Mouse (Mus musculus) lung, embryonic 16.5 days (tissue): ENCODE measurements around the gene Bcl2l15. TPM values are rescaled to one million over a fixed set of nuclear protein-coding genes. Genes with fewer than 3 reads are reported as not detected.
"Not testable (repeated sequence)": the region's sequence is repeated elsewhere in the genome, so short reads cannot be mapped to it uniquely, and the experiment has no call there.

Source experiments
- ATAC-seq: fragments of 200-750 bp; cut with Nextera tagmentation; 2 replicates; pipeline ENCODE4 v1.8.0; 2017; ENCODE audit warnings: low read depth, mild to moderate bottlenecking, moderate library complexity
- H3K27ac ChIP-seq: fragments of 300-500 bp; sonication (generic); 2 replicates; pipeline ENCODE4 v1.5.1; 2014; ENCODE audit warnings: mild to moderate bottlenecking, control low read depth, low read length
- H3K27me3 ChIP-seq: fragments of 300-500 bp; sonication (generic); 2 replicates; pipeline ENCODE4 v1.6.1; 2014; ENCODE audit warnings: low read depth, low read length, mixed read lengths; ENCODE audit not compliant: control insufficient read depth, insufficient read depth
- H3K36me3 ChIP-seq: fragments of 300-500 bp; sonication (generic); 2 replicates; pipeline ENCODE4 v1.6.1; 2014; ENCODE audit warnings: low read length; ENCODE audit not compliant: control insufficient read depth, insufficient read depth
- H3K4me1 ChIP-seq: fragments of 300-500 bp; sonication (generic); replicated peaks from 2 replicates; pipeline ENCODE4 v1.6.1; 2014; ENCODE audit warnings: low read length, mixed read lengths; ENCODE audit not compliant: control insufficient read depth, insufficient read depth
- H3K4me2 ChIP-seq: fragments of 300-500 bp; sonication (generic); 2 replicates; pipeline ENCODE4 v1.6.1; 2014; ENCODE audit warnings: low read depth, low read length, control low read depth
- H3K4me3 ChIP-seq: fragments of 300-500 bp; sonication (generic); 2 replicates; pipeline ENCODE4 v1.5.1; 2014; ENCODE audit warnings: mild to moderate bottlenecking, low read length, control low read depth
- H3K9ac ChIP-seq: fragments of 300-500 bp; sonication (generic); 2 replicates; pipeline ENCODE4 v1.6.1; 2014; ENCODE audit warnings: low read length, control low read depth
- H3K9me3 ChIP-seq: fragments of 300-500 bp; sonication (generic); 2 replicates; pipeline ENCODE4 v1.6.1; 2016; ENCODE audit warnings: low read length; ENCODE audit not compliant: control insufficient read depth
- WGBS: fragments of 180-500 bp; shearing (Covaris S2); extraction: QIAGEN DNeasy Blood & Tissue Kit; methylation state at CpG from one replicate; pipeline ENCODE4 v1.1.7; 2014; 5-methylcytosine and 5-hydroxymethylcytosine counted together
- polyA plus RNA-seq: library from polyadenylated mRNA; unstranded; fragments of >200 nt; fragmentation: Nextera tagmentation; extraction: Ambion mirVana; gene quantifications from 2 replicates; pipeline ENCODE4 v1.2.1, GENCODE M21; 2015

Gene Bcl2l15
- polyA plus RNA-seq, 1 experiment from 2014 or later, result not detected

DNA sequence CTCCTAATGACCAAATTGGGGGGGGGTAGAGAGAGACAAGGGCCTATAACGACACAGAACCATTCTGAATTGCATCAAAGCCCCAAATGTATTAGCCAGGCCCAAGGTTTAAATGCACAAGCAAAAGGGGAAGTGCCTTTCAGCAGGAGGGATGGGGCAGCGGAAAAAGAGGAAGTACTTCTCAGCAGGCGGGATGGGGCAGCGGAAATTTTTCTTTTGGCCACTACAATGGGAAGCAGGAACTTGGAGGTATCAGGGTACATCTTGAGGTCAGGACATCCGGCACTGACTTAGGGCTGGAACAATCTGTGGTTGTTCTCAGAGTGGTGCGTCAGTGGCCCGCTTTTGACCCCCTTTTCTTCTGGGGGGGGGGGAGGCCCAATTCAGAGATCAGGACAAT, 8.5 kb downstream of the Bcl2l15 start:
- not testable (repeated sequence) for H3K4me3 ChIP-seq, ATAC-seq, H3K4me2 ChIP-seq, H3K9me3 ChIP-seq, H3K36me3 ChIP-seq, H3K9ac ChIP-seq, H3K27ac ChIP-seq, H3K27me3 ChIP-seq, H3K4me1 ChIP-seq
- WGBS, result 93% methylated on average over 7 of the region's 7 CpGs

DNA sequence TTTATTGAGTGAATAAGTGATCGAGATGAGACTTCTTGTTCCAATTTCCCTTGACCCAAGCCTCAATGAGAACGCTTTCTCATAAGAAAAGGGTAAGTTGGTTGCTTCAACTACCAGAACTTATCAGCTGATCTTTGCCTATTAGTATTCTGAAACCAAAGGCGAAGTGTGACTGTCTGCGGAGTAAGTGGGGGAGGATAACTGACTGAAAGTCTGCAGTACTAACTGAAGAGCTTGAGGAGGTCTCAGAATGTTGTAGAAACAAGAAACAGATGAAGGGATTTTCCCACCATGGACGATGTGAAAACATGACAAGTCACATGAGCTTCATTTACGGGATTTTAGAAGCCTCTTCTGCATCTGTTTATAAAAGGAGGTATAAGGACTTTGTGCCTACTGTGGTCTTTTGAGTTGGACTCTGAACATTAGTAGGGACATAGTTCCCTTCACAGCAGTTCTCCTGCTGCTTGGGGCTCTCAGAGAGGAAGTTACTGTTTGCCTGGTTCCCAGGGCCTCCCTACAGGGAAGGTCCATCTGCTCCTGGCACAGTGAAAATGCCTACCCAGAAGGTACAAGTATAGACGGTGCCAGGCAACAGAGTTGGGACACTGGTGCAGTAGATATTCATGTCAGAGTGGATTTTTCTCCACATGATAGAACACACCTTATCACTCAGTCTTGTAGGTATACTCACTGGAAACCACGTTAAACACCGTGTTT, 18.4 kb downstream of the Bcl2l15 start:
- Histone ChIP-seq H3K27ac (no peak overlapping the region), H3K4me2 (no peak overlapping the region), H3K9me3 (no peaks in the 10 kb centered on the region), H3K27me3 (no peaks in the 10 kb centered on the region), H3K4me3 (no peak overlapping the region), H3K4me1 (no peaks in the 10 kb centered on the region), H3K36me3 (no peaks in the 10 kb centered on the region), H3K9ac (no peak overlapping the region)
- WGBS, result 65% methylated on average over 9 of the region's 9 CpGs
- ATAC-seq, result no peak

- Histone ChIP-seq H3K27ac (no peak overlapping the region), H3K36me3 (no peaks in the 10 kb centered on the region), H3K4me2 (no peak overlapping the region), H3K27me3 (no peaks in the 10 kb centered on the region), H3K9me3 (no peaks in the 10 kb centered on the region), H3K4me1 (no peaks in the 10 kb centered on the region), H3K4me3 (no peak overlapping the region), H3K9ac (no peak overlapping the region)
- ATAC-seq, result no peak
- 82% methylated on average over 6 of the region's 6 CpGs for WGBS
Measured at GRCm38 (mm10) chr3:103851481-103851880, 19.1 kb downstream of the Bcl2l15 start.

GRCm38 (mm10) chr3:103851882-103852281, 19.5 kb downstream of the Bcl2l15 start:
- Histone ChIP-seq H3K27ac (no peak overlapping the region), H3K9me3 (no peaks in the 10 kb centered on the region), H3K9ac (no peak overlapping the region), H3K27me3 (no peaks in the 10 kb centered on the region), H3K4me3 (no peak overlapping the region), H3K4me1 (no peaks in the 10 kb centered on the region), H3K4me2 (no peak overlapping the region), H3K36me3 (no peaks in the 10 kb centered on the region)
- 76% methylated on average over 8 of the region's 8 CpGs for WGBS
- ATAC-seq, result no peak

GRCm38 (mm10) chr3:103852565-103853299, 20.3 kb downstream of the Bcl2l15 start:
- no peaks in the 10 kb centered on the region for H3K9me3 ChIP-seq
- WGBS, result 60% methylated on average over 3 of the region's 3 CpGs
- ATAC-seq, result no peak
- H3K27ac ChIP-seq, result no peak overlapping the region
- no peak overlapping the region for H3K4me3 ChIP-seq
- no peak overlapping the region for H3K9ac ChIP-seq
- H3K36me3 ChIP-seq, result no peaks in the 10 kb centered on the region
- no peaks in the 10 kb centered on the region for H3K27me3 ChIP-seq
- H3K4me1 ChIP-seq, result no peaks in the 10 kb centered on the region
- H3K4me2 ChIP-seq, result no peak overlapping the region

- Histone ChIP-seq H3K9me3 (no peaks in the 10 kb centered on the region), H3K27ac (no peak overlapping the region), H3K4me3 (no peak overlapping the region), H3K36me3 (no peaks in the 10 kb centered on the region), H3K4me1 (no peaks in the 10 kb centered on the region), H3K9ac (no peak overlapping the region), H3K27me3 (no peaks in the 10 kb centered on the region), H3K4me2 (no peak overlapping the region)
- 55% methylated on average over 8 of the region's 8 CpGs for WGBS
- no peak for ATAC-seq
Measured at GRCm38 (mm10) chr3:103853804-103854203, 21.4 kb downstream of the Bcl2l15 start.

GRCm38 (mm10) chr3:103857036-103857805, 24.8 kb downstream of the Bcl2l15 start:
- H3K36me3 ChIP-seq, result no peaks in the 10 kb centered on the region
- ATAC-seq, result no peak
- 80% methylated on average over 7 of the region's 7 CpGs for WGBS
- H3K27ac ChIP-seq, result no peak overlapping the region
- H3K9ac ChIP-seq, result no peak overlapping the region
- H3K4me2 ChIP-seq, result no peak overlapping the region
- no peak overlapping the region for H3K4me3 ChIP-seq
- H3K9me3 ChIP-seq, result no peaks in the 10 kb centered on the region
- no peaks in the 10 kb centered on the region for H3K27me3 ChIP-seq
- 0 out of 2 replicates have a peak, but pooled peaks cover 5% of the 10 kb centered on the region for H3K4me1 ChIP-seq

- Histone ChIP-seq H3K9me3 (no peaks in the 10 kb centered on the region), H3K36me3 (no peaks in the 10 kb centered on the region), H3K4me1 (0 out of 2 replicates have a peak, but pooled peaks cover 5% of the 10 kb centered on the region), H3K27ac (no peak overlapping the region), H3K9ac (no peak overlapping the region), H3K4me2 (no peak overlapping the region), H3K4me3 (no peak overlapping the region), H3K27me3 (no peaks in the 10 kb centered on the region)
- 88% methylated on average over 6 of the region's 6 CpGs for WGBS
- ATAC-seq, result no peak
Measured at GRCm38 (mm10) chr3:103857977-103858563, 25.7 kb downstream of the Bcl2l15 start.
